Mouse (Mus musculus) induced T-regulatory cell, adult 2 months (primary cell): ENCODE data around the gene Vps37d.
A peak's percentile ranks its signal among the peaks of the same experiment; 100 is the strongest.

Source experiments
- DNase-seq: peaks from one replicate; pipeline ENCODE4 v3.0.0-alpha.2; 2012; ENCODE audit warnings: low read depth

Gene Vps37d

DNA sequence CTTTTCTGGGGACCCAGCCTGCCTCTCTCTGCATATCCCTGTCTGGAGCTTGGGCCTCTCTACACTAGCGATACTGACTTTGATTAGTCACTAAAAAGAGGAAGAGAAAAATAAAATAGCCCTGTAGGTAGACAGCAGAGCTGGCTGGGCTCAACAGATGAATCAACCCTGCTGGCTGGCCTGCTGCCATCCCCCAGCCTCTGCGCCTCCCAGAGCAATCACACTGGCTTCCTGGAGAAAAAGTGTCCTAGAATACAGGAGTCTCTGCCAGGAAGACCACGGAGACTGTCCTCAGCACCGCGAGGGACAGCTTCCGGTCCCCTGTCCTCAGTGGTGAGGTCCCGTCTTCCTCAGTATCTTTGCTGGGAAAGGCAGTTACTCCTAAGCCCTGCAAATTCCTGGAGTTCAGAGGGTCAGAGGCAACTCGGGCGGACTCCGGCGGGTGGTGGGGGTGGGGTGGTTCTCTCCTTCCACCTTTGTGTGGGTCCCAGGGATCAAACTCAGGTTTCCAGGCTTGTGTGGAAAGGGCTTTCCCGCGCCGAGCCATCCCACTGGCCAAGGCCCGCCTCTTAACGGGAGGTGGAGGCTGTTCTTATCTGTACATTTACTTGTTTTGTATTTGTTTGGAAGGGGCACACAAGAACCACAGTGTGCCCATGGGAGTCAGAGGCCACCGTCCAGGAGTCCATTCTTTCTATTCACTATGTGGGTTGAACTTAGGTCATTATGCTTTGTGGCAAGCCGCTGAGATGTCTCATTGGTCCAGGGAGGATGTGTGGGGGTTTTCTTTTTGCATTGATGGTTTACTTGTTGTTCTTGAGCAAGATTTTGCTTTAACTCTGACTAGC is 48.8 kb downstream of the Vps37d start:
- DNase-seq, result no peak

DNA sequence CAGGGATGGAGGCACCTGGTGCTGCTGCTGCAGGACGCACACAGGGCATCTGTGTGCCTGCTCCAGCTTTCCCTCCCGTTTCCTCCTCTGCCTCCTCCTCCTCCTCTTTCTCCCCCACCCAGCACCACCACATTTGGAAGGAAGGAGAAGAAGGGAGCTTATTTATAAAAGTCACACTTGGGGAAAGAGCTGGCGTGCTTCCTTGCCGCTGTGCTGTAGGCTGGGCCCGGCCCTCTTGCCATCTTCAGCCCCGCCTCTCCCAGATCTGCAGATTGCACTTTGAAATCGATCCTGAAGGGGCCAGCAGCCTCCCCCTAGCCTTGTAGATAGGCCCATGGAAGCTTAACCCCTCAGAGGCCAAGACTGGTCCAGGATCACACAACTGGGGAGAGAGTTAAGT is 52.2 kb downstream of the Vps37d start:
- DNase-seq, result peak; percentile 33

DNA sequence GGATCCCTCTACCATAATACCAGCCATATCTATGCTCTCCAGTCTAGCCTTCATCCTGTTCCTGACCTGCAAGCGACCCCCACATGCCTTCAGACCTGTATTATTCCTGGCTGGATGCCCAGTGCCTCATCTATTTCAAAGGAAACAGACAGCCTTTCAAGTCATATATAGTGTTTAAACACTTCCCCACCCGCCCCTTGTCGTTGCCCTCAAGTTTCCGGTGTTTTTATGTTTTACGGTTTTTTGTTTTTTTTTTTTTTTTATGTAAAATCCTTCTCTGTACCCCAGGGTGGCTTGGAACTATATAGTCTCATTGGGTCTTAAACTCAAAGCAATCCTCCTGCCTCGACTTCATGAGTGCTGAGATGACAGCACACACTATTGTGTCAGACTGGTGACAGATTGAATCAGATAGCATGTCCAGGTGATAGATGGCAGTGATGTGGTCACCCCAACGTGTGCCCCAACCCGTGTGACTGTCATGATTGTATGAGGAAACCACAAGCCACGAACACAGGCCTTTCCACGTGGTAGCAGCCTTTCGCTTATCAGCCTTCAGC is 53.3 kb downstream of the Vps37d start:
- peak; percentile 91 for DNase-seq

DNA sequence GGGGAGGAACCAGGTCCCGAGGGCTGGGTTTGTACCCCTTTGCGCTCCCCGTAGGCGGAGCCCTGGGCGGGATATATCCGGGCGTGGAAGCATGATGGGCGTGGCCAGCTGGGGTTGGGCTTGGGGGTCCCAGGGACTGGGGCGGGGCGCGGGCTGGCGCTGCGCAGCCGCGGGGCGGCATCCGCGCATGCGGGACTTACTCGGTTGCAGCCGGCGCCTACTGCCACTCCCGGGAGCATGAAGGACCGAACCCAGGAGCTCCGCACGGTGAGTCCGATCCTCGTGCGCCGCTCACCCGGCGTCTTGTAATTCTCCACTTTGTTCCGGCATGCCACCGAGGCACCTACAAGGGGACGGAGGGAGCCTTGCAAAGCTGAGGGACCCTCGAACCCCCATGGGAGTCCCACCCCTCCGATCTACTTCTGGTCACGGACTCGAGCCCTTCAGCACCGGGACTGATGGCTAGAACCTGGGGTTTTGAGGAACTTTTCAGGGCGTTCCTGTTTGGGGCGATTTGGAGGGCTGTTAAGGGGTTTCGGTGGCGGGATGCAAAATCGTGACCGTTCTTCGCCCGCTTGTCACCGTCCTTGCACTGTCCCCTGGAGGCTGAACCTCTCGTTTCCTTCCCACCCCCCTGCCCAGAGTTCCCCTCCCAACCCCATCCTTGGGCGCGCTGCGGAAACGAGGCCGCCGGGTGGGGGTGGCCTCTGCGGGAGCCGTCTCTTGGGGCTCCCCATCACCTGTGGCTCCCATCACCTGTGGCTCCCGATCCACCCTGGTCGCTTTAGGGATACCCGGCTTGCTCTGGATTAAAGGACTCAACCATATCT is 54.5 kb downstream of the Vps37d start, which contains the start of gene Stx1a:
TSS of gene Stx1a (plus strand) at position 139 of the 830 bp plus-strand sequence.
- peak; percentile 89 for DNase-seq
